Mouse (Mus musculus): ENCODE results near the gene Dmrtc1c2.

- TF ChIP-seq CTCF (IDR thresholded peaks at IDR 0.05; ENCODE audit: low read depth) (no peak), EP300 (optimal IDR thresholded peaks at IDR 0.05) (no peak)
Observed at GRCm38 (mm10) chrX:102812311-102812710, 42.1 kb downstream of the Dmrtc1c2 start.

Data from stomach, postnatal 0 days (tissue).